Mouse (Mus musculus): Measurements from ENCODE around the gene Swsap1.

Swsap1 gene

GRCm38 (mm10) chr9:21936692-21937570 is 18.6 kb upstream of the Swsap1 start, which contains the start of gene Plppr2:
Plppr2 (plus strand) TSS chr9:21937033.
- DNase-seq (ENCODE audit: low spot score) = peak; percentile 91

DNA sequence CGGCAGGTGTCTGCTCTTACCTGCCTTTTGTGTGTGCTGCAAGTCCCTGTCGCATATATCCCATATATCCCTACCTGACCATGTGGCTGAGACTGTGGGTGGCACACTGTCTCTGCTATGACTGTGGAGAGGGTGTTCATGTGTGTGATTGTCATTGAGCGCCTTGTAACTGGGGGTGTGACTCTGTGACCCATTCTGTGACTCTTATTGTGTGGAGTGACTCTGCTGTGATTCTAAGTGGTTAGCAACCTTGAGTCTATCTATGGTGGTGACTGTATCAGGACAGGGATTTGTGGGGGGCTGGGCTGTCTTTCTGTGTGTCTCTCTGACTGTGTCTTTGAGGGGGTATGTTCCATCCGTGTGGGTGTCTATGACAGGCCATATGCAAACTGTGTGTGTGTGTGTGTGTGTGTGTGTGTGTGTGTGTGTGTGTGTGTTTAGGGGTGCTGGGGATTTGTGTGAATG is 17.8 kb upstream of the Swsap1 start:
- no peak for DNase-seq (ENCODE audit: low spot score)

- no peak for DNase-seq (ENCODE audit: low spot score)
Measured at GRCm38 (mm10) chr9:21938234-21938855, 17.2 kb upstream of the Swsap1 start.

GRCm38 (mm10) chr9:21943046-21943445 is 12.5 kb upstream of the Swsap1 start:
- no peak for DNase-seq (ENCODE audit: low spot score)

GRCm38 (mm10) chr9:21943638-21944037 is 11.9 kb upstream of the Swsap1 start:
- DNase-seq (ENCODE audit: low spot score) = no peak

GRCm38 (mm10) chr9:21944267-21944666 is 11.3 kb upstream of the Swsap1 start:
- DNase-seq (ENCODE audit: low spot score) = no peak

- DNase-seq (ENCODE audit: low spot score) = no peak
Measured at GRCm38 (mm10) chr9:21947540-21948130, 7.9 kb upstream of the Swsap1 start.

- no peak for DNase-seq (ENCODE audit: low spot score)
Measured at GRCm38 (mm10) chr9:21948146-21948545, 7.4 kb upstream of the Swsap1 start.

DNA sequence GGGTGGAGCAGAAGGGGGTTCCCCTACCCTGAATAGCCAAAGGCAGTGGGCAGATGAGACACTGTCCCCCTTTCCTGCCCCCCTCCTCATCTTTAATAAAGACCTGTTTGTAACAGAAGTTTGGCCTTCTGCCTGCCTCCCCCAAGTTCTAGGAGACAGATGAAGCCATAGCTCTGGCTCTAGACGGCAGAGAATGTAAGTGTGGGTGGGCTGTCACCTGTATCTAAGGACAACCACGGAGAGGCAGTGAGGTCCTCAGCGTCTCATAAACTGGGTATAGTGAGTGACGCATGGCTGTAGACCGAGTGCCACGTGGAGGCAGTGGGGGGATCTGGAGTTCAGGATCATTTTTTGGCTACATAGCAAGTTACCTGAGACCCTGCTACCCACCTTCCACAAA is 6.8 kb upstream of the Swsap1 start:
- DNase-seq (ENCODE audit: low spot score) = no peak

- DNase-seq (ENCODE audit: low spot score) = peak; percentile 87
Measured at GRCm38 (mm10) chr9:21950322-21950721, 5.2 kb upstream of the Swsap1 start.

GRCm38 (mm10) chr9:21951977-21952376 is 3.6 kb upstream of the Swsap1 start:
- no peak for DNase-seq (ENCODE audit: low spot score)

GRCm38 (mm10) chr9:21953600-21953999 is 2.0 kb upstream of the Swsap1 start:
- no peak for DNase-seq (ENCODE audit: low spot score)

GRCm38 (mm10) chr9:21954635-21955034 is 920 bp upstream of the Swsap1 start:
- DNase-seq (ENCODE audit: low spot score) = no peak

- no peak for DNase-seq (ENCODE audit: low spot score)
Measured at GRCm38 (mm10) chr9:21955225-21955569, 358 bp upstream of the Swsap1 start.

- DNase-seq (ENCODE audit: low spot score) = no peak
Measured at GRCm38 (mm10) chr9:21958372-21958771, 2.8 kb downstream of the Swsap1 start.

DNA sequence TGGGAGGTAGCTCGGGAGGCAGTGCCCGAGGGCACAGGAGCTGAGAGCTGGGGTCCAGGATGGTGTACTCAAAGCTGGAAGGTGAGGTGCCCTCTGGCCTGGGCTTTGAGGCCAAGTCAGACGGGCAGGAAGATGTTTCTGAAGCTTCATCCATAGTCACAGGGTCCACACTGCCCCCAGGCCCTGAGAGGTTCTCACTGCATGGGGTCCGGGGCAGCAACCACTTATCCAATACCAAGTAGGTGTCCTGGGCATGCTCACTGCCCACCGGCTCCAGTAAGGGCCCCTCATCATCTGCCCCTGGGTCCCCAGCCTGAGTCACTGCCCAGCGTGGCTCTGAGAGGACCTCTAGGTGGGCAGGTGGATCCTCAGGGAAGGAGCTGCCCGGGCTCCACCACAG is 3.7 kb downstream of the Swsap1 start:
- no peak for DNase-seq (ENCODE audit: low spot score)

GRCm38 (mm10) chr9:21960135-21960534 is 4.6 kb downstream of the Swsap1 start:
- no peak for DNase-seq (ENCODE audit: low spot score)

GRCm38 (mm10) chr9:21960558-21961208 is 5.1 kb downstream of the Swsap1 start:
- no peak for DNase-seq (ENCODE audit: low spot score)

- no peak for DNase-seq (ENCODE audit: low spot score)
Measured at GRCm38 (mm10) chr9:21961366-21961980, 5.9 kb downstream of the Swsap1 start.

GRCm38 (mm10) chr9:21962010-21962409 is 6.5 kb downstream of the Swsap1 start:
- no peak for DNase-seq (ENCODE audit: low spot score)

GRCm38 (mm10) chr9:21962416-21963059 is 7.0 kb downstream of the Swsap1 start:
- peak; percentile 39 for DNase-seq (ENCODE audit: low spot score)

DNA sequence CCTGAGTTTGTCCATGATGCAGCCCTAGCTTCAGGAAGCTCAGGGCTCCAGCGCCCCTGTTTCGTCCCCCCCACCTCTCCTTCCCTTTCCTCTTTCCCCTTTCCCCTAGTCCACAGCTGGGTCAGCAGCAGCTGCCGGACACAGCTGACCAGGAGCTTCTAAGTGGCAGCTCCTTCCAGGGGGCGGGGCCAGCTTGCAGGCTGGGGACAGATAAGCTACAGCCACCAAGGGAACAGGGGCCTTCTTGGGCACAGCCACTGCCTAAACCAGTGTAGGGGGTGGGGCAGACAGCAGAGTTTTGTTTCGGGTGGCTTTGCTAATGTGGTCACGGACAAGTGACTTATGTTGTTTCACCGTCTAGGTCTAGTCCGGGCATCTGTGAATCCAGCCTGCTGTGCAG is 7.9 kb downstream of the Swsap1 start, which contains the start of gene Epor:
TSS of gene Epor (minus strand) at position 90 of the 400 bp plus-strand sequence.
- DNase-seq (ENCODE audit: low spot score) = no peak

Measured in ovary, postnatal 14 days (tissue).